Mouse (Mus musculus): Measurements from ENCODE around the gene 1700013F07Rik. TPM values are rescaled to one million over a fixed set of nuclear protein-coding genes. Genes with fewer than 3 reads are reported as not detected.
"Not testable (repeated sequence)": the region's sequence is repeated elsewhere in the genome, so short reads cannot be mapped to it uniquely, and the experiment has no call there.

Gene 1700013F07Rik
- 7.1 and 7.7 TPM in 2 replicates for polyA plus RNA-seq (2012; rRNA removed)

- Histone ChIP-seq H3K4me1 (ENCODE audit: control insufficient read depth, insufficient read depth, low read length) (no peaks in the 10 kb centered on the region; the same call in 1 of the 2 replicates), H3K4me3 (replicated peaks; ENCODE audit: extremely low read depth, low read depth, low read length) (no peak within 1 kb of the TSS)
- no peak for TF ChIP-seq CTCF (IDR thresholded peaks at IDR 0.05; ENCODE audit: insufficient read depth, low read length)
- no peak for TF ChIP-seq POLR2A (IDR thresholded peaks at IDR 0.05; ENCODE audit: borderline replicate concordance, extremely low read depth, low read depth, low read length)
- DNase-seq = no peak
- WGBS = 80% methylated on average over 6 of the region's 6 CpGs
Measured at GRCm38 (mm10) chr3:108533951-108534350, at the start of gene 1700013F07Rik. Gene 1700013F07Rik (plus strand): TSS chr3:108534150.

GRCm38 (mm10) chr3:108484749-108485148 lies 49.2 kb upstream of the 1700013F07Rik start:
- H3K4me1 ChIP-seq (ENCODE audit: control insufficient read depth, insufficient read depth, low read length) = no peaks in the 10 kb centered on the region
- TF ChIP-seq CTCF (IDR thresholded peaks at IDR 0.05; ENCODE audit: insufficient read depth, low read length) (no peak), POLR2A (IDR thresholded peaks at IDR 0.05; ENCODE audit: borderline replicate concordance, extremely low read depth, low read depth, low read length) (no peak)
- no peak for DNase-seq
- H3K4me3 ChIP-seq (replicated peaks; ENCODE audit: extremely low read depth, low read depth, low read length) = no peak overlapping the region
- WGBS = 83% methylated on average over 4 of the region's 4 CpGs

- 47% methylated on average over 3 of the region's 3 CpGs for WGBS
- no peak for DNase-seq
- no peaks in the 10 kb centered on the region for H3K4me1 ChIP-seq (ENCODE audit: control insufficient read depth, insufficient read depth, low read length)
Measured at GRCm38 (mm10) chr3:108489968-108490367, 44.0 kb upstream of the 1700013F07Rik start.

GRCm38 (mm10) chr3:108494861-108495474 lies 39.0 kb upstream of the 1700013F07Rik start:
- Histone ChIP-seq H3K4me3 (replicated peaks; ENCODE audit: extremely low read depth, low read depth, low read length) (no peak overlapping the region), H3K4me1 (ENCODE audit: control insufficient read depth, insufficient read depth, low read length) (no peaks in the 10 kb centered on the region)
- TF ChIP-seq CTCF (IDR thresholded peaks at IDR 0.05; ENCODE audit: insufficient read depth, low read length) (no peak), POLR2A (IDR thresholded peaks at IDR 0.05; ENCODE audit: borderline replicate concordance, extremely low read depth, low read depth, low read length) (no peak)
- no peak for DNase-seq
- 85% methylated on average over 9 of the region's 9 CpGs for WGBS

More at GRCm38 (mm10) chr3:108489968-108490367, 44.0 kb upstream of the 1700013F07Rik start:
- no peak for TF ChIP-seq POLR2A (IDR thresholded peaks at IDR 0.05; ENCODE audit: borderline replicate concordance, extremely low read depth, low read depth, low read length)
- peak; percentile 24; the same call in 1 of the 2 replicates for TF ChIP-seq CTCF (IDR thresholded peaks at IDR 0.05; ENCODE audit: insufficient read depth, low read length)
- no peak overlapping the region for H3K4me3 ChIP-seq (replicated peaks; ENCODE audit: extremely low read depth, low read depth, low read length)

- 58% methylated on average over 4 of the region's 4 CpGs for WGBS
- DNase-seq = no peak
Measured at GRCm38 (mm10) chr3:108495486-108495885, 38.5 kb upstream of the 1700013F07Rik start.

GRCm38 (mm10) chr3:108497602-108498001 lies 36.3 kb upstream of the 1700013F07Rik start:
- Histone ChIP-seq H3K4me1 (ENCODE audit: control insufficient read depth, insufficient read depth, low read length) (no peaks in the 10 kb centered on the region), H3K4me3 (replicated peaks; ENCODE audit: extremely low read depth, low read depth, low read length) (no peak overlapping the region)
- no peak for DNase-seq
- WGBS = 34% methylated on average over 9 of the region's 9 CpGs
- TF ChIP-seq CTCF (IDR thresholded peaks at IDR 0.05; ENCODE audit: insufficient read depth, low read length) (no peak), POLR2A (IDR thresholded peaks at IDR 0.05; ENCODE audit: borderline replicate concordance, extremely low read depth, low read depth, low read length) (no peak)

More at GRCm38 (mm10) chr3:108495486-108495885, 38.5 kb upstream of the 1700013F07Rik start:
- Histone ChIP-seq H3K4me3 (replicated peaks; ENCODE audit: extremely low read depth, low read depth, low read length) (no peak overlapping the region), H3K4me1 (ENCODE audit: control insufficient read depth, insufficient read depth, low read length) (no peaks in the 10 kb centered on the region)
- TF ChIP-seq CTCF (IDR thresholded peaks at IDR 0.05; ENCODE audit: insufficient read depth, low read length) = no peak
- TF ChIP-seq POLR2A (IDR thresholded peaks at IDR 0.05; ENCODE audit: borderline replicate concordance, extremely low read depth, low read depth, low read length) = no peak

GRCm38 (mm10) chr3:108499826-108500225 lies 34.1 kb upstream of the 1700013F07Rik start:
- no peak for TF ChIP-seq CTCF (IDR thresholded peaks at IDR 0.05; ENCODE audit: insufficient read depth, low read length)
- TF ChIP-seq POLR2A (IDR thresholded peaks at IDR 0.05; ENCODE audit: borderline replicate concordance, extremely low read depth, low read depth, low read length) = no peak
- 77% methylated on average over 8 of the region's 8 CpGs for WGBS
- no peaks in the 10 kb centered on the region; the same call in 1 of the 2 replicates for H3K4me1 ChIP-seq (ENCODE audit: control insufficient read depth, insufficient read depth, low read length)
- no peak for DNase-seq
- no peak overlapping the region for H3K4me3 ChIP-seq (replicated peaks; ENCODE audit: extremely low read depth, low read depth, low read length)

GRCm38 (mm10) chr3:108501411-108501810 lies 32.5 kb upstream of the 1700013F07Rik start:
- H3K4me3 ChIP-seq (replicated peaks; ENCODE audit: extremely low read depth, low read depth, low read length); H3K4me1 ChIP-seq (ENCODE audit: control insufficient read depth, insufficient read depth, low read length); DNase-seq: not testable (repeated sequence)
- 63% methylated on average over 3 of the region's 3 CpGs for WGBS

- no peak for DNase-seq
- WGBS = 45% methylated on average over 4 of the region's 4 CpGs
- H3K4me3 ChIP-seq (replicated peaks; ENCODE audit: extremely low read depth, low read depth, low read length) = no peak overlapping the region
- TF ChIP-seq CTCF (IDR thresholded peaks at IDR 0.05; ENCODE audit: insufficient read depth, low read length) = no peak
- no peak for TF ChIP-seq POLR2A (IDR thresholded peaks at IDR 0.05; ENCODE audit: borderline replicate concordance, extremely low read depth, low read depth, low read length)
- H3K4me1 ChIP-seq (ENCODE audit: control insufficient read depth, insufficient read depth, low read length) = no peaks in the 10 kb centered on the region; the same call in 1 of the 2 replicates
Measured at GRCm38 (mm10) chr3:108503908-108504307, 30.0 kb upstream of the 1700013F07Rik start.

- no peaks in the 10 kb centered on the region for H3K4me1 ChIP-seq (ENCODE audit: control insufficient read depth, insufficient read depth, low read length)
- 79% methylated on average over 4 of the region's 4 CpGs for WGBS
- H3K4me3 ChIP-seq (replicated peaks; ENCODE audit: extremely low read depth, low read depth, low read length) = no peak overlapping the region
- no peak for DNase-seq
- TF ChIP-seq POLR2A (IDR thresholded peaks at IDR 0.05; ENCODE audit: borderline replicate concordance, extremely low read depth, low read depth, low read length) = no peak
- TF ChIP-seq CTCF (IDR thresholded peaks at IDR 0.05; ENCODE audit: insufficient read depth, low read length) = no peak
Measured at GRCm38 (mm10) chr3:108508745-108509474, 25.0 kb upstream of the 1700013F07Rik start.

Data from lung, adult 2 months (tissue).